Mouse (Mus musculus): ENCODE results near the gene Flad1.

DNA sequence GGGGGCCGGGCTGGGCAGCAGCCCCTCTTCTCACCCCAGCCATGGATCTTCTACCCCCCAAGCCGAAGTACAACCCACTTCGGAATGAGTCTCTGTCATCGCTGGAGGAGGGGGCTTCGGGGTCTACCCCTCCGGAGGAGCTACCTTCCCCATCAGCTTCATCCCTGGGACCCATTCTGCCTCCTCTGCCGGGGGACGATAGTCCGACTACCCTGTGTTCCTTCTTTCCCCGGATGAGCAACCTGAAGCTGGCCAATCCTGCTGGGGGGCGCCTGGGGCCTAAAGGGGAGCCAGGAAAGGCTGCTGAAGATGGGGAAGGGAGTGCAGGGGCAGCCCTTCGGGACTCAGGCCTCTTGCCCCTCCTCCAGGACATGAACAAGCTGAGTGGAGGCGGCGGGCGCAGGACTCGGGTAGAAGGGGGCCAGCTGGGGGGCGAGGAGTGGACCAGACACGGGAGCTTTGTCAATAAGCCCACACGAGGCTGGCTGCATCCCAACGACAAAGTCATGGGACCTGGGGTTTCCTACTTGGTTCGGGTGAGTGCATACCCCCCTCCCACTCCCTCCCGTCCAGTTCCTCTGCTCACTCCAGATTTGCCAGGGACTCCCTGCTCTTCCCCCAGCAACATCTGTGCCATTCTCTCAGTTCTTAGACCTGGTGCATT lies 10.3 kb upstream of the Flad1 start:
- no peak for TF ChIP-seq CTCF (IDR thresholded peaks at IDR 0.05; ENCODE audit: low read depth, low read length)
- no peak for TF ChIP-seq POLR2A (IDR thresholded peaks at IDR 0.05; ENCODE audit: extremely low read depth, insufficient read depth, low read length)

All from liver, adult 2 months (tissue).